Mouse (Mus musculus) left cerebral cortex, postnatal 14 days (tissue): ENCODE measurements at regions not wholly inside any gene's neighbourhood (a gene's known extent, or its start where the extent isn't known, plus 50 kb on each side); places are given as distances from the start of the nearest gene placed in this dataset.
A peak's percentile ranks its signal among the peaks of the same experiment; 100 is the strongest.

Experiments used
- DNase-seq, 2 experiments: peaks; one replicate each; pipeline ENCODE4 v3.0.0; 2021 to 2022; ENCODE audit warnings: low spot score in 2 of 2, mixed read lengths in 1 of 2
- intact Hi-C: fragments of 180-260 bp; cut with DNase I; formaldehyde crosslinking; loops from one replicate; pipeline ENCODE4 v1.15.1; 2025

DNA sequence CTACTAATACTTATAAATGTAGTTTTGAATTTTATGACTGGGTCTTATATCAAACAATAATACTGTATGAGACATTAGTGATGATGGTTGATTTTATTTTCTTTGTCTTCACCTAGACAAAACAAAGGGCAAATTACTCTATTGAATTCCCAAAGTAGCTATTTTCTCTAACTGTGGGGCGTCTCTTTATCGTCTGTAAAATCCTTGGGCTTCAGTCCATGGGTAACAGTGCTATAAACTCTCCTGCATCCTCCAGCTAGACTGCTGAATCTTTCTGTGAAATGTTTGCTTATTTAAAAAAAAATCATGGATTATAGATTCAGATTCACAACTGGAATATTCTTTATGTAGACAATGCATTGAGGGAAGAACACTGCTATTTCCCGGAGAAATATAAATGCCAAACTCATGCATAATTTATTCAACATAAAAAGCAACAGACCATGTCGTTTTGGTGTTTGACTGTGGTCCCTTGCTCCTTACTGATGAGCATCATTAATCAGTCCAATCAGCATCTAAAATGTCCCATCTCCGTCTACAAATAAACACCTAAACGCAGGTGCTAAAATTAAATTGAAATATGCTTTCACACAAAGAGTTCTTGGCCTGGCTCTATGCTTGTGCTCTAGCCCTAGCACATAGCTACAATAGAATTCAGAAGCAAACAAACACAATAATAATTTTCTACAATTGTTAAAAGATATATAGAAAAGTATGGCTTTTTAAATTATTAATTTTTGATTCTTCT lies 116.9 kb upstream of the Plekha5 start:
- intact Hi-C loops = no loop called here
- DNase-seq = no peak

DNA sequence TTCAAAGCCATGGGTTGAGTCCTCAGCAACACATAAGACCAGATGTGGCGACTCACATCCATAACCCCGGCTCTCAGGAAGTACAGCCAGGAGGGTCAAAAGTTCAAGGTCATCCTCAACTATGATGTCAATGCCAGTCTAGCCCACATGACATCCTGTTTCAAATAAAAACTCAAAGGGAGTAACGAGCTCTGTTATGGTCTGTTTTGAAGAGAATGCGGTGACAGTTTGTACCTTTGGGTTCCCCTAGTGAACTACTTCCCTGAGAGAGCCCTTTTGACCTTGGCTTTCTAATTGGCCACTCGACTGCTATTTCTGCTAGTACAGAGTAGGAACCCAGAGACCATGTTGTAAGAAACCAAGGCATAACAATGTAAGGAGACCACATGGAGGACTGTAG lies 119.7 kb upstream of the Plekha5 start:
- DNase-seq = no peak
- intact Hi-C loops = no loop called here

DNA sequence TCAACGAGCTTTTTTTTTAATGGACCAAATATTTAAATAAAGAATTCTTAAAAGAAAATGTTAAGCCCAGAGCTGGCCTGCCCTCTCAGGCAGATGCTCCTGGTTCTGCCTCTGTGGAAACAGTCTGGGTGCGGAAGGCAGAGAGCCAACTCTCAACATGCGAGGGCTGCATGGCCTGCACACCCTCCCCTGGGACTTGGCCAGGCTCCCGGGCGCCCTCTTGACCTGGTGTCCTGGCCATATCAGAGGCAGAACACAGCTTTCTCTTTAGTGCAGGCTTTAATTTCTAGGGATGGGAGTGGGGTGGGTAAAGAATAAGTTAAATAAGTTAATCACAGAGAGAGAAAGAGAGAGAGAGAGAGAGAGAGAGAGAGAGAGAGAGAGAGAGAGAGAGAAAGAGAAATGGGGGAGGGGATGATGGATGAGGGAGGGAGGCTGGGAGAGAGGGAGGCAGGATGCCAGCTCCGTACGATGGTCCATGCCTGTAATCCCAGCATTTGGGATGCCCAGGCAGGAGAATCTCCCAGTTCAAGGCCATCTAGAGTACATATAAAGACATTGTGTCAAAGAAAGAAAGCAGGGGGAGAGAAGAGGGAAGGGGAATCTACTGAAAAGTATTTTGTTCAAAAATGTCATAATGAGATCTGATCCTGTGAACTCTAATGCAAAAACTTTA lies 123.2 kb upstream of the Plekha5 start:
- DNase-seq = peak in 1 of 2 experiments; percentile 35

DNA sequence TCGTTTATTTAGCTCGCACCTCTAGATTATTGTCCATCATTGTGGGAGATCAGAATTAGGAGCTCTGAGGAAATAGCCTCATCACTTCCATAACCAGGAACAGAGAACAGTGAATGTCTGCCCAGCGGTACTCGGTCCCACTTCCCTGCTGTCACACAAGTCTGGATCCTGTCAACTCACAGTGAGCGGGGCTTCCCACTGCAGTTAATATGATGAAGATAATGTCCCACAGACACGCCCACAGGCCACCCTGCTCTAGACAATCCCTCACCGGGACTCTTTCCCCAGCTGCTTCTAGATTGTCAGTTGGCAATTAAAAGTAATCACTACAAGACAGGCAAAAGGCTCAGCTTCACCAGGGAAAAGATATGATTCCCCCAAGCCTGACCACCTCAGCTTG lies 124.2 kb upstream of the Plekha5 start:
- intact Hi-C loops = no loop called here
- no peak for DNase-seq

More for the DNA sequence above, 123.2 kb upstream of the Plekha5 start:
- intact Hi-C loops = no loop called here

DNA sequence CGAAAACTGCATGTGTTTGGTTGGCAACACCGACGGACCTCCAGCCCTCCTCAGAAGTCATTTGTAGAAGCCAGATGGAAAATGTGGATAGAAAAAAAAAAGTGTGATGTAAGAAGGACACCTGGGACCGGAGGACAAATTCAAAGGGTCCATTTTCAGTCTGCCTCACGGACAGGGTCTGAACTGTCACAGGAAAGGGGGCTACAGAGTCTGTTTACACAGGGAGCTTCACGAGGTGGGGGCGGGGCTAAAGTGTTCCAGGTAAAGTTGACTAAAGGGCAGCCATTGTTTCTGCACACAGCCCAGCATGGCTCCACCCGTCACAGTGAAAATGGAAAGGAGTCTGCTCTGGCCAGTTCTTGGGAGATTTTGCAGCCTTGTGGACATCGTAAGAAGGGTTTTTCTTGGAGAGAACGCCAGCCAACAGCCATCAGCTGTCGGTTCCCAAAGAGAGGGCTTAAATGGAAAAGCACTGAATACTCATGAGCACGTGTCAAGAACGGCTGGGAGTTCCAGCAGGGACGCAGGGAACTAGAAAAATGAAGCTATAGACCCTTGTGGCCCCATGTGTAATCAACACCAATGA lies 125.8 kb upstream of the Plekha5 start:
- intact Hi-C loops = no loop called here
- no peak for DNase-seq

DNA sequence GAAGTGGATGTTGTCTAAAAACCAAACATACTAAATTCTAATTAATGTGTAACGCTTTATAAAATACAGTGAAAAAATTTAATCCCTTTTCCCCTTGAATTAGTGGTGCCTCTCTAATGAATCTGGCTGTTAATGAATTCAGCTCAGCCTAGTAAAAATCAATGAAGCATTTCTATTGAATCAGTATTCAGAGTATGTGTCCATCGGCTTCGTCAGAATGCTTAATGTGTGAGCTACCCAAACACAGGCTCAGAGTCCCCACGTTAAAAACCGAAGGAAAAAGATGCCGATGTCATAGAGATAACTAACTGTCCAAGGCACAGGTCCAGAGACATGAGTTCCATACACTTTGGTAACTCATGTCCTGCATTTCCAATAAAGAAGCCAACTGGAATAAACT lies 126.3 kb upstream of the Plekha5 start:
- intact Hi-C loops = no loop called here
- no peak for DNase-seq

DNA sequence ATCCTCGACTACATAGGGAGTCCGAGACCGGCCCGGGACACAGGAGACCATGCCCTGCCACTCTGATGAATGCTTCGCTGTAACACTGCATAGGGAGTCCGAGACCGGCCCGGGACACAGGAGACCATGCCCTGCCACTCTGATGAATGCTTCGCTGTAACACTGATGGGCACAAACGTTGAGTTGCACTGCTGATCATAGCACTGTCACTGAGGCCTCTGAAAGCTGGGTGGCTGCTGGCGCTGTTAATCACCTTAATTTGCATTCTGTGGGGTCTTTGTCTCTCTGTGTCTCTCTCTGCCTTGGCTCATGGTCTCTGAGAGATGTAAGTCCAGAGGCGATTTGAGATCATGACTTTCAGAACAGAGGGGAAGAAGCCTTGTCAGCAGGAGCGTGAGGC lies 133.7 kb upstream of the Plekha5 start:
- no peak for DNase-seq
- intact Hi-C loops = no loop called here

DNA sequence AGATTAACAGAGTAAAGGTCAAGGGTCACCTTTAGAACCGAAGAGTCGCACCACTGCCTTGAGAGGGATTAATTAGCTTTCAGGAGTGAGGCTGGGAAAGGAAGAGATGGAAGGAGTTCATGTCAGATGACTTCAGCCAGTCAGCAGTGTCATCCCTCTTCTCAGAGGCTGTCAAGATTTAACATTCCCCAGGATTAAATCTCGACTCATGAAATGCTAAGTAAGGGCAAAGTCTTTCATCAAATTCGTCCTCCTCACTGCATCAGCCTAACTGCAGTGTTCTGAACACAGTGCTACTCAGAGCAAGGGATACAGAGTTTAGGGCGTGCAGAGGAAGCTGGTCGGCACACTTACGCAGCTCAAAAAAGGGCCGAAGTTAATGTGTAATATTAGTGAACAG lies 135.1 kb upstream of the Plekha5 start:
- intact Hi-C loops = no loop called here
- DNase-seq = no peak

DNA sequence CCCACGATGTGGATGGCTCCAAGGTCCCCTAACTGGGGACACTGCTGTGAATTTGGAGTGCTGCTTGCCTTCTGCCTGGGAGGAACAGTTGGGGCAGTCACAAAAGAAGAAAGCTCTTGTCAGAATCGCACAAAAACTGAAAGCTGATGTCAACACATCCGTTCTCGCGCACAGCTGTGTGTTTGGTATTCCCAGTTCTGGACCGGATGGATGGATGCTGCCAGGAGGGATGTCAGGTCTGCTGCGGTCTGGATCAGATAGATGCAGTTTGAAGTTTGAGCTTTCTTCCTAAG lies 141.6 kb upstream of the Plekha5 start:
- no peak for DNase-seq
- intact Hi-C loops = no loop called here

DNA sequence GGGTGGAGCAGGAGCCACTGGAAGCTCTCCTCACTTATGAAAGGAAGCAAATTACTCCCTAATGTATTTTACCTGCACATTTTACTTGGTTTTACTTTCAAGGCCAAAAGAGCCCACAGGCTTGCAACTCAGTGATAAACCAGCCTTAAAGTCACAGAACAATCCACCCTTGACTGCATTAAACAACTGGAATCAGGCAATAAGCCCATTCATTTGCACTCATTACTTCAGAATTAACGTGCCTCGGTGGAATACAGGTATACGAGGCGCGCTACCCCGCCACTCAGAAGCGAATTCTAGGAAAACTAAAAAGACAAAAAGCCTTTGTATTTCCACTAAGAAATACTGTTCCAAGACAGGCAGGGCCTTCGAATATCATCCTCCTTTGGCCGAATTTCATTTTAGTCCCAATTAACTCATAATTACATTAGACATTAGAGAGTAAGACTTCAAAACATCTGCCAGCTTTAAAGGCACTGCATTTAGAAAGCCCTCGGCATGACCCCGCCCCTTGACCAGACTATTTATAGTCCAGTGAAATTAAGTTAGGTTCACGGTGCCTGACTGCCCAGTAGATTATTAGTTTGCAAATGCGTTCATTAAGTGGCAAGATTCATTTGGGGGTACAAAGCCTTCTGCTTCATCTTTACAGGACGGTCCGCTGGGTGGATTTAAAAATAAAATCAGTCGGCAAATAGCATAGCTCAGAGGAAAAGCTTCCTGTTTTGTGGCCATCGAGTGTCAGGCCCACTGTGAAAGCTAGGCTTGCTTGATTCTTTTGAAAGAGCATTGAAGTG lies 142.2 kb upstream of the Plekha5 start:
- intact Hi-C loops = no loop called here
- DNase-seq = no peak

DNA sequence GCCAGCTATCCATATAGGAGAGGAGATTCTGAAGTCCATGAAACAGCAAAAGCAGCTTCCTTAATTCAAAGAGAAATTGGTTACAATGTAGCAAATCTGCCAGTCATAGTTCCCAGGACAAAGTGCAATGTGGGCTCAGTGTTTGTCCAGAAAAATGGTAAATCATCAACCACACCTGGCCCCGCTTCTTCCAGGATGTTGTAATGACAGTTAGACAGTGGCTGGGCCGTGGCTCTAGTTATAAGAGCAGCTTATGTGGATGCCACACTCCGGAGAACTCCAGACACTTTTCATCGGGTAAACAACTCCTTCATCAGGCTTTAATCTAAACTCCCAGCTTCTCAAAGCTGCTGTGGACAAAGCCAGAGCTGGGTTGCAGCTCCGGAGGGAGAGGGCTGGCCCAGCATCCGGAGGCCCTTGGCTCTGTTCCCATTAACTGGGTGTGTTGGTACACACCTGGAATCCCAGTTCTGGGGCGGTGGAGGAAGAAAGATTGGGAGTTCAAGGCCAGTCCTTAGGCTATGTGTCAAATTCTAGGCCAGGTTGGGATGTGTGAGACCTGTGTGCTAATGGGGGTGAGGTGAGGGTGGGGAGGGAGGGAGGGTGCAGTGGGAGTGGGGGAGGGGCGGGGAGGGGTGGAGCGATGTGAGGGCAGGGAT lies 142.9 kb upstream of the Plekha5 start:
- no peak for DNase-seq
- intact Hi-C loops = no loop called here

DNA sequence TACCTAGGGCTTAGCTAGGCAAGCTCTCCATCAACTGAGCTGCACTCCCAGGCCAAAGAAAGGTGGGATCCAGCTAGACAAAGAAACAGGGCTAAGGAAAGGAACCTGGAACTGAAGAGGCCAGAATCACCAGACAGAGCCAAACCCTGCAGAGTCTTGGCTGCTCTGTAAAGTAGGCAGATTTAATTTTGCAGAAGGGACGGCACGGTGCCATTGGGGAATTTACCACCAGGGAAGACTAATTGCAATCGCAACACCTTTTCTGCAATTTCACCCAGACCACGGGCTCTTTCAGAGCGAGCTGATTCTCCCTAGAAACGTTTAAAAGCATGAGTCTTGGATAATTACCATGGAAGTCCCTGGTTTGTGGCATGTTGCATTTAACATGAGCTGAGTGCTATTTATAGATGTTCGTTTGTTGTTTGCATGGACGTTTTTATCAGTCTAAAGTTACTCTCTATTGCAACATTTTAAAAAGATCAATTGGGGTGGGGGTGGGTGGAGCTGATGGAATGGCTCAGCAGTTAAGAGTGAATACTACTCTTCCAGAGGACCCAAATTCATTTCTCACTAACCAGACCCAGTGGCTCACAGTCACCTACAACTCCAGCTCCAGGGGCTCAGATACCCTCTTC lies 144.0 kb upstream of the Plekha5 start:
- intact Hi-C loops = no loop called here
- no peak for DNase-seq

DNA sequence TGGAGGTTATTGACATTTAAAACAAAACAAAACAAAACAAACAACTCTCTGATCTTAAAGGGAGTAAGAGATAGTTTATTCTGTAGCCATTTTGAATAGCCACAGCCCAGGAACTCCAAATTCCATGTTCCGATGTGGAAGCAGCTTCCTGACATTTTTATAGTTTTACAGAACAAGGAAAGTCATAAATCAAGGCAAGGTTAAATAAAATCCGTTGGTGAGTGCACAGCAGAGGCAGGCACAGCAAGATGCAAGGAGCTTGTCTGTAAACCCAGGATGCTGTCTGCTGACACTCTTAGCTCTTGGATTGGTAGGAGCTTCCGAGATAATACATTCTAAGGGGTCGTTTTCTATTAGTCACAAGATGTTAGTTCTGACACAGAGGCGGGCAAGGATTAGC lies 145.1 kb upstream of the Plekha5 start:
- intact Hi-C loops = no loop called here
- DNase-seq = no peak

DNA sequence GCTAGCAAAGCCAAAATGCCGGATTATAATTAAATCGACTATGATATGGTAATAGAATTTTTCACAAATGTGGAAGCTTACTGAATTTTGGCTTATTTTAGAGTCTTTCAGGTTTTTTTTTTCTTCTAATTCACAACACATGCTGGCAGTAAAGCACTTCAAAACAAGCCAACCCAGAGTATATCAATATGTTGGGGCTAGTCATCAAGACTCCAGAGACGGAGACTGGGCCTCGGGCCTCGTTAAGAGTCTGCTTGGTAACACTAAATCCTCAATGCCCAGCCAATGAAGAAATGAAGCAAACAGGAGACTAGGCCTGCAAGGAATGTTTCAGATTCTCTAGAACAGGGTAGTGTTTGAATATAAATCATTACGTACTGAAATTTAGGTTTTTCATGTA lies 153.3 kb upstream of the Plekha5 start:
- no peak for DNase-seq
- intact Hi-C loops = no loop called here

DNA sequence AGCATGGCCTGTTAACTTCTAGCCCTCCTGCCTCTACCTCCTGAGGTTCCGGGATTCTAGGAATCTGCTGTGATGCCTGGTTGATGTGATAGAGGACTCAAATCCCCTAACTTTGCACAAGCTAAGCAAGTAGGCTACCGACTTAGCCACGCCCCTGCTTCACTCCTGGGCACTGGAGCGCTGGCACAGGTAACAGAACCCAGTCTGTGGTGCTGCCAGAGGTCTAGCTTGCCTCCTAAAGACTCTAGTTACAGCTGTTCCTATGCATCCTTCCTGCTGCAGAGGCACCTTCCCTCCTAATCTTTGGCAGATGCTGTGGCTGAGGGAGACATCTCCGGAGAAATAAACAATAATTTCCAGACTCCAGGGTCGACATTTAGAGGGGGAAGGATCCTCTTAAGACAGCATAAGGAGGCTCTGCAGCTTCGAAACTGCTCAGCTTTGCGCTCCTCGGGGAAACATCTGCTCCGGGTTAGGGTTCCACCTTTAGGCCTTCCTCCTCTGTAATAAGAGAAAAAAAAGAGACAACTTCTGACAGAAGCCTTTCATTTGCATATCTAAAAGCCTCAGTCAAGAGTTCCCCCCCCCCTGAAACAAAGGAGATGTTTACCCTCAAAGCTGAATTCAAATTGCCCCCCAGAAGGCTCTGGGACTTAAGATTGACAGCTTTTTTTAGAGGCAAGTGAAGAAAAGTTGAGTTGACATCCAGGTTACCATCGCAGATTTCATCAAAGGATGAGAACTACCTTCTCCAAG lies 155.4 kb upstream of the Plekha5 start:
- intact Hi-C loops = no loop called here
- DNase-seq = no peak

DNA sequence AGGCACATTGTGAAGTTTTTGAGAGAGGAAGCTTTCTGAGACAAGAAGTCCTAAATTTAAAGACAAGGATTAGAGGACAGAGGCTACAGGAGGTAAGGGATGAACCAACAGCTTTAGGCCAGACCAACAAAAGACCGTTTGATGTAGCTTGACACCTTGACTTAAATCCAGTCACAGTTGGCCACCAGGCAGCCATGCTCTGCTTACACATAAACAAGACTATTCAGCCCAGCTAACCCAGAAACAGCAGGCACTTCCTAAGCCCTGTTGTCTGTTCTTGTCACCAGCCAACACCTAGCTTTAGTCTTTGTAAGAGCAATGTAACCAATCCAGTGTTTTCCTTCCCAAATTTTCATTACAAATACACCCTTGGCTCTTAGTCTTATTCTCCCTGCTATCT lies 159.9 kb upstream of the Plekha5 start:
- no peak for DNase-seq
- intact Hi-C loops = no loop called here

DNA sequence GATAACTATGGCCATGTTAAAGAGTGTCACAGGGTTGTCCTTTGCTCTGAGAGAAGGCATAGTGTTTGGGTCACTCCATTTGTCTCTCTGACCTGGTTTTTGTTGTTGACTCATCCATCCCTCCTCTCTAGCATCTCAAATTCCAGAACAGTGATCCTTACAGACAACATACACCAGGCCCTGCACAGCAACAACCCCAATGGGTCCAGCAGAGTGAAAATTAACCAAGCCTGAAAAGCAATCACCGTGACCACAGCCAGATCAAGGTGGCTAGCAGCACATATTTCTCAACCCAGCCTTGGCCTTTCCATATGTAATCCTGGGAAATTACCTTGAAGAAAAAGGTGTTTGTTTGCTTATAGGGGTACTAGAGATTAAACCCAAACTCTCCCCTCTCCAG lies 162.0 kb upstream of the Plekha5 start:
- intact Hi-C loops = no loop called here
- DNase-seq = no peak

DNA sequence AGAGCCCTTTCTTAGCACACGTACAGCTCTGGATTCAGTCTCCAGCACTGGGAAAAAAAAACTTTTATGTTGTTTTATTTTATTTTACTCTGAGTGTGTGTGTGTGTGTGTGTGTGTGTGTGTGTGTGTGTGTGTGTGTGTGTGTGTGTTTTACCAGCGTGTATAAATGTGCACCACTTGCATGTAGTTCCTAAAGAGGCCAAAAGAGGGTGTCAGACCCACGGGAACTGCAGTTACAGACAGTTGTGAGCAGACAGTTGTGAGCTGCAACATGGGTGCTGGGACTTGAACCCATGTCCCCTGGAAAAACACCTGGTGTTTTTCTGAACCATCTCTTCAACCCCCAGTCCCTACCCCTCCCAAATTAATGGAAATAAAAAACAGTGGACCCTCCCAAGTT lies 165.1 kb upstream of the Plekha5 start:
- DNase-seq = no peak

DNA sequence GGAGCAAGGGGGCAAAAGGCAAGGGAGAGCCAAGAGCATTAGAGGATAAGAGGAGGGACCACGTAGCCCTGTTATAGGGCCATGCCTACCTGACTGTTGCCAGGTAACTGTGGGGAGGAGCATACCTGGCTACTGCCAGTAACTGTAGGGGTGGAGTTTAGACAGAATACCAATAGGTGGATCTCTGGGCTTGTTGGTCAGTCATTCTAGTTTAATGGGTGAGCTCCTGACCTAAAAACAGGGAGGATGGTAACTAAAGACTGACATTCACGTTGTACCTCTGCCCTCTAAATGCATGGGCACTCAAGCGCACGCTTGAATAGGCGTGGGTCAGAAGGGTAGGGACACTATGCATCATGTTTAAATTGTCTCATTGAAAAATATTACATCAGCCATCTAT lies 165.8 kb upstream of the Plekha5 start:
- DNase-seq = no peak
- intact Hi-C loops = no loop called here

More for the DNA sequence above, 165.1 kb upstream of the Plekha5 start:
- intact Hi-C loops = no loop called here
